Mouse (Mus musculus): ENCODE results near the gene Foxm1. TPM values are rescaled to one million over a fixed set of nuclear protein-coding genes. Genes with fewer than 3 reads are reported as not detected.
A peak's percentile ranks its signal among the peaks of the same experiment; 100 is the strongest.
"Not testable (repeated sequence)": the region's sequence is repeated elsewhere in the genome, so short reads cannot be mapped to it uniquely, and the experiment has no call there.

The Foxm1 gene
- total RNA-seq, 2 experiments from 2014 or later: 14.1 to 17.7 TPM

DNA sequence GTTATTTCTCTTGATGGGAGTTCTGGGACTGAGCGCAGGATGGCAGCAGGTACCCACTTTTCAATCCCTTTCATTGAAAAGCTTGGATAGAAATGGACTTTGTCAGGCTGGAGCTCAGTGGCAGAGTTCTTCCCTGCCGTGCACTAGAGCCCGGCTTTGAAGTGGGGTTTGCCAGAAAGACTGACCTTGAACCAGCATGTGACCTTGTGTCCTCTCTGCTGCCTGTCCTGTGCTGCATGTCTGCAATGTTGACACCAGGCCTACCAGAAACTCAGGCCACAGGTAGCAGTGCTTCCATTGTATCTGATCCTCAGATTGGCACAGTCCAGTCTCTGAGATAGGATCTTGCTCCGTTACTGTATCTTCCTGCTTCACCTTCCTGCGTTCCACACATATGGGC, 7.3 kb downstream of the Foxm1 start:
- no peak for ATAC-seq (replicated peaks; ENCODE audit: low FRiP score, poor library complexity, severe bottlenecking)

DNA sequence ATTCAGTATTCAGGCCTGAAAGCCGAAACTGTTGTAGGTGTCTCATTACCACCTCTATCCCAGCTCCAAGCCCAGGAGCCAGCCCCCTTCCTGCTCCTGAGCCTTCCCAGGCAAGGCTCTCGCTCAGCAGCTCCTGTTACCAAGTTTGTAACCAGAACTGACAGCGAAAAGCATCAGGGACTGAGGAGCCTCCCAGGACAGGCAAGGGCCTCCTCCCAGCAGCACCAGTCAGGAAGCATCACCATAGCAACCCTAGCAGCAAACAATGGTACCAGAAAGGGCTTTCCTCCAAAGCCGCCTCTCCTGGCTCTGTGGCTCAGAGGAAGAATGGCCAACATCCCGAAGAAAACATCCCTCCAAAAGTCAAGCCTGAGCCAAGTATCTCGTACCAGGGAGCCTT, 12.4 kb downstream of the Foxm1 start, which contains the start of the genes Tex52 and Gm44596:
Gene Tex52, plus strand, starts transcription at position 265 of the 400 bp plus-strand sequence.
Gene Gm44596, plus strand, starts transcription at position 312 of the 400 bp plus-strand sequence.
- no peak for ATAC-seq (replicated peaks; ENCODE audit: low FRiP score, poor library complexity, severe bottlenecking)

DNA sequence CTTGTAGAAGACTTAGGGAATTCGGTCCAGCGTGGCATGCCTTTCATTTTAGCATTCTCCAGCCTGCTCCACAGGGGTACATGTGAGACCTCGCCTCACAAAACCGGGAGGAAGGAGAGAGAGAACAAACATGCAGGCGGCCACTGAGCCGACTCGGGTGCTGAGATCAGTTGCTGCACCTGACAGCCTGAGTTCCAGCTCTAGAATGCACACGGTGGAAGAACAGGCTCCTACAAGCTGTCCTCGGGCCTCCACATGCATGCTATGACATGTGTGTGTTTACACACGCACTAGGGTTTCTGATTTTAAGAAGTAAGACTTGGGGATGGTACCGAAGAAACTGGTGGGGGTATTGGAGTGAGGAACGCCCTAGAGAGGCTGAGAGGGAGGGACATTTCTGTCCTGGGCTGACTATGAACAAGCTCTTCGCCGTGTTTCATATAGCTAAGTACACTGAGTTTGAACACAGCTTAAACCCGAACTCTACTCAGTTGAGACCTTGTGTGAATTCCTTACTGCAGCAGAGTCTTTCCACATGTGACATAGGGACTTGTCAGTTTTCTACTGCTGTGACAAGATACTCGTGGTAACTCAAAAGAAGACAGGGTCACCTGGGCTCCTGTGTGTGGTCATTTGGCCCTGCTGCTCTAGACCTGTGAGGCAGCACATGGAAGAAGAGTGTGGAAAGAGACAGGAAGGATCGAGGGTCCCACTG, 13.8 kb downstream of the Foxm1 start:
- ATAC-seq (replicated peaks; ENCODE audit: low FRiP score, poor library complexity, severe bottlenecking): no peak

DNA sequence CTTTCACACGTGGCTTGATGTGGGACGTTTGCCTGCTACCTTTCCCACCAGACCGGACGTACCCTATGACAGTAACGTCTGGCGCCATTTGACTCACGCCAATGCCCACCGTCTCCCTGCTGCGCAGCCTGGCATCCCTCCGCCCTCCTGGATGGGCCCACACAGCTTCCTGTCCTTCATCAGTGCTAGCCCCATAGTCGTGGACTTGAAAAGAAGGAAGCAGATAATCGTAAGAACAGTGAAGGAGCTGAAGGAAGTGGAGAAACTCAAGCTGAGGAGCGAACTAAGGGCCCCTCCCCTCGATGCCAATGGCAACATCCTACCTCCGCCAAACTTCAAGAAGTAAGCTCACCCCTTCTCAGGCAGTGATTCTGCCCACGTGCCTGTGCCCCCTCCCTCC, 16.9 kb downstream of the Foxm1 start:
- no peak for ATAC-seq (replicated peaks; ENCODE audit: low FRiP score, poor library complexity, severe bottlenecking)

DNA sequence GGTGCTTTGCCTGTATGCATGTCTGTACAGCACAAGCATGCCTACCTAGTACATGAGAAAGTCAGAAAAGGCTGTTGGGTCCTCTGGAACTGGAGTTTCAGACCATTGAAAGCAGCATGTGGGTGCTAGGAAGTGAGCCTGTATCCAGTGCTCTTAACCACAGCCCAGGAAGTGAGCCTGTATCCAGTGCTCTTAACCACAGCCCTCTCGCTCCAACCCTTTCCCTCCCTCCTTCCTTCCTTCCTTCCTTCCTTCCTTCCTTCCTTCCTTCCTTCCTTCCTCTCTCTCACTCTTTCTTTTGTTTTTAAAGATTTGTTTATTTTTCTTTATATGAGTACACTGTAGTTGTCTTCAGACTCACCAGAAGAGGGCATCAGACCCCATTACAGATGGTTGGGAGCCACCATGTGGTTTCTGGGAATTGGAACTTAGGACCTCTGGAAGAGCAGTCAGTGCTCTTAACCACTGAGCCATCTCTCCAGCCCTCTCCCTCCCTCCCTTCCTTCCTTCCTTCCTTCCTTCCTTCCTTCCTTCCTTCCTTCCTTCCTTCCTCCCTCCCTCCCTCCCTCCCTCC, 17.9 kb downstream of the Foxm1 start:
- ATAC-seq (replicated peaks; ENCODE audit: low FRiP score, poor library complexity, severe bottlenecking): not testable (repeated sequence)

DNA sequence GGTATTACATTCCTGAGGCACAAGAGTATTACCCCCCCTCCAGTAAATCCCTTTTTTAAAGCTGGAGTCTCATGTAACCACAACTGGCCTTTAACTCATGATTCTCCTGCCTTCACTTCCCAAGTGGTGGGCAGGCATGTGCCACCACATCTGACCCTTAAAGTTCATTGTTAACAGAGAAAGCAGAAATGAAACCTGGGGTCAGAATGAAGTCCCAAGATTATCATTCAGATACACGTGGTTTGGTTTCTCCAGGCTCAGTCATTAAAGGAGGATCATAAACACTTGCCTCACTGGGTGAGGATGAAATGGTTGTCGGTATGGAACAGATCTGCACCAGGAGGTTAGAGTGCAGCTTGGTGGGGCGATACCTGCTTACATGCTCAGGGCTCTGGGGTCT, 18.5 kb downstream of the Foxm1 start:
- ATAC-seq (replicated peaks; ENCODE audit: low FRiP score, poor library complexity, severe bottlenecking): no peak

DNA sequence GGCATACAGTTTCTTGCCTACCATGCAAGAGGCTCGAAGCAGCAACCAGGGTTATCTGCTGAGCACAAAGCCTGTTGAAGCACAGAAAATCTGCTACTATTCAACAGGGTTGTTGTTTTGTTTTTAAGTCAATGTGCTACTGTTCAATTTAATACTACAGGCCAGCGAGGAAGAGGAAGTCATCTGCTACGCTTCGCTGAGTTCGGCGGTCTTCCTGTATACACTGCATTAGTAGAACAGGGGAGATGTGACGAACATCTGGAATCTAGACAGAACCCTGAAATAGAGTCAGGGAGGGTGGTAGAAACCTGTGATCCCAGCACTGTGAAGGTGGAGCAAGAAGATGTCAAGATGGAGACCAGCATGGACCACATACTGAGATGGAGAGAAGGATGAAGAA, 21.0 kb downstream of the Foxm1 start:
- ATAC-seq (replicated peaks; ENCODE audit: low FRiP score, poor library complexity, severe bottlenecking): no peak

DNA sequence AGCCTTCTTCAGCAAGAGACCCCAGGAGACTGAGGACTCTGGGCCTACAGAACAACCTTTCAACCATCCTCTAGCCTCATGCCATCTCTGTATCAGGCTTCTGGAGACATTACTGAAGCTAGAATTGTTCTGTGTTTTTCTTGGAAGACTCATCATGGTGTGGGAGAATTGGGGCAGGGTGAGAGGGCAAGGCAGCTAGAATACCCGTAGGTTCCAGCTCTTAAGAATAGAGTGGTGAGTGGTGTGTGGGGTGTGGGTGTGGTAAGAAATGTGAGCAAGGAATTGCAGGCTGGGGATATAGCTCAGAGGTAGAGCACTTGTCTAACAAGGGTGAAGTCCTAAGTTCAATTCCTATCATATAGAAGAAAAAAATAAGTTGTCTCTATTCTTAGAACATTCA, 22.3 kb downstream of the Foxm1 start:
- no peak for ATAC-seq (replicated peaks; ENCODE audit: low FRiP score, poor library complexity, severe bottlenecking)

DNA sequence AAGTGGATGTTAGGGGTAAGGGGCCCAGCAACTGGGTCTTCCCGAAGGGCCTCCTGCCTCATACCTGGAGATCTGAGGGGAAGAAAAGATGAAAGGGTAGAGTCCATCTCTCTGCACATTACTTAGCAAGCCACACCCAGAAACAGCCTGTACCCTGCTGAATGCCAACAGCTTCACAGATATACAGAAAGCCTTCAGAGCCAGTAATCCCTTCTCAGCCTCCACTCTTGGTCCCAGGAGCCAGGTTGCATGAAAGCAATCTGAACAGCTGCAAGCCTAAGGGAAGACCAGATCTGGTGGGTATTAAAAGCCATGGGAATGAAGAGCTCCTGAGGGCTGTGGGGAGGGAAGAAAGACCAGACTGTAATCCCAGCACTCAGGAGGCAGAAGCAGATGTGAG, 26.4 kb downstream of the Foxm1 start:
- no peak for ATAC-seq (replicated peaks; ENCODE audit: low FRiP score, poor library complexity, severe bottlenecking)

DNA sequence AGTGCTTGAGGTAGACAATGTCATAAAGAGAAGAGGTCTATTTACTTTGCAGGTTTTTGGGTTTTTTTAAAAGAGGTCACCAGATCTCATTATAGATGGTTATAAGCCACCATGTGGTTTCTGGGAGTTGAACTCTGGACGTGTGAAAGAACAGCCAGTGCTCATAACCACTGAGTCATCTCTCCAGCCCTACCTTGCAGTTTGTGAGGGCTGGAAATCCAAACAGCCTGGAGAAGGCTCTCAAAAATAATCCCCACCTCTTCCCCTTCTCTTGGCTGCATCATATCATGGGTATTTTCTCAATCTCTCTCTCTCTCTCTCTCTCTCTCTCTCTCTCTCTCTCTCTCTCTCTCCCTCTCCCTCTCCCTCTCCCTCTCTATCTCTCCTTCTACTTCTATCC, 27.9 kb downstream of the Foxm1 start:
- no peak for ATAC-seq (replicated peaks; ENCODE audit: low FRiP score, poor library complexity, severe bottlenecking)

DNA sequence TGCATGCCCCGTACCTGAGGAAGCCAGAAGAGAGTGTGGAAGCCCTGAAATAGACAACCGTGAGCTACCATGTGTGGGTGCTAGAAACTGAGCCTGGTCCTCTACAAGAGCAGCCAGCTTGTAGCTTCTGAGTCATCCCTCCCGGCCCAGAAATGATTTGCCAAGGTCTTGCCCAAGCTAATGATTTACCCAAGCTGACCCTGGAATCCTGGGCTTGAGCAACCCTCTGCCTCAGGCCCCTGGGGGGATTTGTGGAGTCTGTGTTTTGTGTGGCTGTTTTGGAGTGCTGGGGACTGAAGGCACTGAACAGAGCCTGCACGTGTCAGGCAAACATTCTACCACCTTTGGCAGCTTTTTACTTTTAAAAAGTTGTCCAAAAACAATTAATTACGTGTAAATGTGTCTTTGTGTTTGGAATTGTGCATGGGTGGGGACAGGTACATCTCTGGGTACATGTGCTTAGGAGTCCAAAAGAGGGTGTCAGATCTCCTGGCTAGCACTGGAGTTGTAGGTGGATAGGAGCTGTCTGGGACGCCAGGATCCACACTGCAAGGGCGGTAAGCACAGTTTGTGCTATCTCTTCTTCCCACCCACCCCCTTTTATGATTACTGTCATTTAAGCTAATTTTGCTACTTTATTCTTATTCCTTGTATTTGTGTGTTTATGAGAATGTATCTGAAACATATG, 35.0 kb downstream of the Foxm1 start:
- no peak for ATAC-seq (replicated peaks; ENCODE audit: low FRiP score, poor library complexity, severe bottlenecking)

DNA sequence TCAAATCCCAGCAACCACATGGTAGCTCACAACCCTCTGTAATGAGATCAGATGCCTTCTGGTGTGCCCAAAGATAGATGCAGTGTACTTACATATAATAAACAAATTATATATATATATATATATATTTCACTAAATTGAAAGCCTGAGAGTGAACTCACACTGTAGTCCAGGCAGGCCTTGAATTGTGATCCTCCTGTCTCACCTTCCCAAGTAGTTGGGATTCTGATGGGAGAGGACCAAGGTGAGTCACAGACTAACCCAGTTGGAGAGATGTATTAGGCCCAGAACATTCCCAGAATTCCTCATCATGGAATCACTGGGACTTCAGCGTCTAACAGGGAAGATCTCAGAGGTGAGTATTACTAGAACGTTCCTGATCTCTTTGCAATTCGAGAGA, 36.2 kb downstream of the Foxm1 start, which contains the start of gene Nrip2:
Gene Nrip2, plus strand, starts transcription at position 301 of the 400 bp plus-strand sequence.
- ATAC-seq (replicated peaks; ENCODE audit: low FRiP score, poor library complexity, severe bottlenecking): no peak

DNA sequence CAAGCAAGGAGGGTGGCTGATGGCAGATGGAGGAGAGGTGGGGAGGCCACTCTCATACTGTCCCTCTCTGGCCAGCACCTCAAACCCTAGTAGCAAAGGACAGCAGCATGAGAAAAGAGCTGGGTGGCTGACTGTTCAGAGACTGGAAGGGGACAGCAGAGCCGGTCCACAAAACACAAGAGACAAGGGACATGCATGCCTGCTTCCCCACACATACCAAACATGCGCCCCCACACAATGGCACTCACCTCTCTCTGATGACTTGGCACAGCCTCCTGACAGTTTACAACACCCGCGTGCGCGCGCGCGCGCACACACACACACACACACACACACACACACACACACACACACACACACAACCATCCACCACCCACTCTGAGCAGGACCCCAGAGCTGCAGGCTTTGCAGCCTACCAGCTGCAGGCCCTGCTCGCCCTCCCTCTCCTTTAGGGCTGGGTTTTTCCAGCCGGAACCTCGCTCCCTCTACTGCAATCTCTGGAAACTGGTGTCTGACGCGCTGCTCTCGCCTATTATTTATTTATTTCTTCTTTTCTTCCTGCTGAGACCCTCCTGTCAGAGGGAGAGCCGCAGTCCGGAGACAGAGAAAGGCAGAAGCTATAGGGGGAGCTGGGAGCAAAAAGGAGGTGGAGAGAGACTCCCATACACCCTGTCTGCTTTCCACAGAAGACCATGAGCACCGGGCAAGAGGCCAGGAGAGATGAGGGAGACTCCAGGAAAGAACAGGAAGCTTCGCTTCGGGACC, 36.8 kb downstream of the Foxm1 start:
- no peak for ATAC-seq (replicated peaks; ENCODE audit: low FRiP score, poor library complexity, severe bottlenecking)

DNA sequence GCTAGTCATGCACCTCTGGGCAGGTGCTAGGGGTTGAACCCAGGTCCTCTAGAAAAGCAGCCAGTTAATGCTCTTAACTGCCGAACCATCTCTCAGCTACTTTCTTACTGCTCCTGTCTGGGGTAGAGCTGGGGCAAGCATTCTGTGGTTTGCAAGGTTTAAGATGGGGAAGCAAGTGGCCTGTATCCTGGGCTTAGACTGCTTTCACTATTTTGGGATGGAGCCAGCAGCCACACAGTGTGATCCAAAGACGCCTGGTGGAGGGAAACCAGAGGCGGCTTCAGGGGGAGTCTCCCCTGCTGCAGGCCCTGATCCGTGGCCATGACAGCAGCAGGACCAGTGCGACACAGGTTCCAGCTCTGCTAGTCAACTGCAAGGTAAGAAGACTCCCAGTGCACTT, 41.9 kb downstream of the Foxm1 start:
- ATAC-seq (replicated peaks; ENCODE audit: low FRiP score, poor library complexity, severe bottlenecking): no peak

DNA sequence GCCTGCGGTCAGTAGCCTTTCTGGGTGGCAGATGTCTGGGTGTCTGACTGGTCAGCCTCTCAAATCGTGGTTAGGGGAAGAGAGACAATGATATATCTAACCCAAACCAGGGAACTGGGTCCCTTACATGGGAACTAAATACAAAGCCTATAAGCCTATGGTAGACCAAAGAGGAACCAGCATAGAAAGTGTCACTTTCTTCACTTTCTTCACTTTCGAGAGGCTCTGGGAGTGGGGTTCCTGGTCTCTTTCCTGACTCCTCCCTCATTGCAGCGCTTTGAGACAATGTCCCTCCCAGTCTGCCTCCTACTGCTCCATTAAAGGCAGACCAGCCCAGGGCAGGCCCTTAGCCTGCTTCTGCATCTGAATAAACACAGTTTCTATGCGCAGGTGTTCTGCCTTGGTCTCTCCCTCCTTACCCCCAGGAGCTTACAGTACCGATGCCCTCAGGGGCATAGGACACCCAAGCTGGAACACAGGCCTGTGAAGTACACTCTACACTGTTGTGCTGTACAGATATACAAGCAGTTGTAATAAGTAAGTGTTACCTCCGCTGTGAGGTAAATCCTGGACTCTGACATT, 45.9 kb downstream of the Foxm1 start:
- no peak for ATAC-seq (replicated peaks; ENCODE audit: low FRiP score, poor library complexity, severe bottlenecking)

DNA sequence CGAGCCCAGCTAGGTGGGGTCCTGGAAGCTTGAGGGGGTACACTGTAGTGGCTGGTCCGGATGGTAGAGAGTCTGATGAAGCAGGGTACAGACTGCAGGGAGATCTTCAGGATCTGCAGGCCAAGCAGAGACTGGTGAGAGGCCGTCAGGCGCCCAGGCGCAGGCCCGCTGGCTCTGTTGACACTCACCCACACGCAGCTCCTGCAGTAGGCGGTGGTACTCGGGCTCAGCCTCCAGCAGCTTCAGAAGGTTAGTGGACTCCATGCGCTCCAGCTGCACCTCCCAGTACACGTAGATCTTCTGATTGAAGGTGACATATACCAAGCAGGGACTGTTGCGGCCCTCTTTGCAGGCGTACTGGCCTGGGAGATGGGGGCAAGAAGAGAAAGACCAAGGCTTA, 47.5 kb downstream of the Foxm1 start:
- ATAC-seq (replicated peaks; ENCODE audit: low FRiP score, poor library complexity, severe bottlenecking): no peak

DNA sequence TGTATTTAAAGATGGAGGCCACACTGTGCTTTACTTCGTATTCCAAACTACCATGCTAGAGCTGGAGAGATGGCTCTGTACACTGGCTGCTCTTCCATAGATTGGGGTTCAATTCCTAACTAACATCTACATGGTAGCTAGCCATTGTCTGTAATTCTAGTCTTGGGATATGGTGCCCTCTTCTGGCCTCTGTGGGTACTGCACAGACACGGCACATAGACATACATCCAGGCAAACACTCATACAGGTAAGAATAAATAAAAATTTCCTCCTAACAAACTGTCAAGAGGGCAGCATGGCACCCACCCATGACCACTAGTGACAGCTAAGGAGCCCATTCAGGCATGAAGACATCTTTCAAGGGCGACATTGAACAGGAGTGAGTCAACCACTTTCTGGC, 48.3 kb downstream of the Foxm1 start:
- ATAC-seq (replicated peaks; ENCODE audit: low FRiP score, poor library complexity, severe bottlenecking): peak; percentile 71

DNA sequence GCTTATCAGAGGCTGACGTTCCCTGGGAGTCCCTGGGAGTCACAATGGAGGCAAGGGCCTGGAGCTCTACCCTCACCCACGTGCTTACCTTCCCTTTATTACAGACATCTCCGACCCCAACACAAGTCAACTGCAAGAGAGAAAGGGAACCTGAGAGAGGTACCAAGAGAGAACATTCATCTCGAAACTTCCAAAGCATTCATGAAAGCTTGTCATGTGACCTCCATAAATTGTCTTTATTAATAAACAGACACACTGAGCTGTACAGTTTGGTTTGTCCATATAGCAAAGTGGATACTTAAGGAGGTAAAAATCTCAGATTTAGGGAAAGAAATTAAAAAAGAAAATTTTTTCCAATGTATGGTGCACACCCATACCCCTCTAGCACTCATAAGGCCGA, 53.4 kb downstream of the Foxm1 start:
- no peak for ATAC-seq (replicated peaks; ENCODE audit: low FRiP score, poor library complexity, severe bottlenecking)

DNA sequence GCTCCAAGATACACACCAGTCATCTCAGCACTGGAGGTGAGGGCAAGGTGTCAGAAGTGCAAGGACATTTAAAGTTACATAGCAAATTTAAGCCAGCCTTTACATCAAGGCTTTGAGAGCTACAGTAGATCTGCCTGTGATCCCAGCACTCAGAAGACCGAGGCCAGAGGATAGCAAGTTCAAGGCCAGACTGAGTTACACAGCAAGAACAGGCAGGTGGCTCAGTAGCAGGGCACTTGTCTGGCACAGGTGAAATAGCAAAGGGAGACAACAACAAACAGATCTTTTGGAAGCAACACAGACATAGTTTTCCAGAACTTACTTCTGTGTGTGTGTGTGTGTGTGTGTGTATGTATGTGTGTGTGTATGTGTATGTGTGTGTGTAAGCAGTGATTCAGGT, 55.3 kb downstream of the Foxm1 start:
- no peak for ATAC-seq (replicated peaks; ENCODE audit: low FRiP score, poor library complexity, severe bottlenecking)

DNA sequence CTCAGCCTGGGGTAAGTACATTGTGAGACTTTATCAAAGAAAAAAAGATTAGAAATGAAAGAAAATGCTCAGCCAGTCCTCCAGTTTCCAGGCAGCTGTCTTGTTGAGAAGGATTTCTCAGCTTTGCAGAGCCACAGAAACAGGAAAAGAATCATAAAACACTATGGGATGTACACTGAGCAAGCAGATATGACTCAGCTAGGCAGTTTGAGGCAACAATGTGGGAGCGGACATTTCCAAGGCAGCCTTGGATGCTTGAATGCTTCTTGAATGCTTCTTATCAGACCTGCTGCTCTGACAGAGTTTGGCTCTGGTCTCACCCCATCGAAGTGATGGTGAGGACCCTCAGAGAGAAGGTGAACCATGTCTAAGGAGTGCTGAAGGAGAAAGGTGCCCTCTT, 58.3 kb downstream of the Foxm1 start:
- no peak for ATAC-seq (replicated peaks; ENCODE audit: low FRiP score, poor library complexity, severe bottlenecking)

All from erythroblast, adult 5-6 weeks (primary cell).